Mouse (Mus musculus) ovary, adult 2 months (tissue): ENCODE data around the gene Asic1. TPM values are rescaled to one million over a fixed set of nuclear protein-coding genes. Genes with fewer than 3 reads are reported as not detected.

Experiments used
- polyA plus RNA-seq: library from polyadenylated mRNA; depleted of rRNA; stranded (reverse); fragments of >200 nt; gene quantifications from 2 replicates; pipeline ENCODE4 v1.2.3, GENCODE M21; 2012; rRNA removed

Asic1 gene
- polyA plus RNA-seq: 0.25 and 0.37 TPM in 2 replicates

GRCm38 (mm10) chr15:99670154-99670821 is at the start of gene Asic1:
Gene Asic1, plus strand, starts transcription at chr15:99670368.

GRCm38 (mm10) chr15:99651163-99651872 is 18.9 kb upstream of the Asic1 start, which contains the start of gene Racgap1:
Gene Racgap1, minus strand, starts transcription at chr15:99651656.

GRCm38 (mm10) chr15:99701999-99702900 is 32.1 kb downstream of the Asic1 start, which contains the start of gene Smarcd1:
Gene Smarcd1, plus strand, starts transcription at chr15:99702129.

GRCm38 (mm10) chr15:99705440-99706048 is 35.4 kb downstream of the Asic1 start, which contains the start of gene Gm17349:
Gene Gm17349, minus strand, starts transcription at chr15:99705490.

GRCm38 (mm10) chr15:99717386-99718334 is 47.5 kb downstream of the Asic1 start, which contains the start of gene Gpd1:
Gene Gpd1, plus strand, starts transcription at chr15:99717515.

GRCm38 (mm10) chr15:99725341-99726155 is 55.4 kb downstream of the Asic1 start, which contains the start of gene Cox14:
Gene Cox14, plus strand, starts transcription at chr15:99725618.

Other genes with a start within 250 kb of the Asic1 start
- gene Nckap5l, start 212.6 kb upstream of the Asic1 start, polyA plus RNA-seq: 24.5 and 25.3 TPM in 2 replicates
- gene Bcdin3d, start 195.6 kb upstream of the Asic1 start, polyA plus RNA-seq: 5.3 and 6.0 TPM in 2 replicates
- 1.7 and 2.3 TPM in 2 replicates for gene Faim2, start 142.2 kb upstream of the Asic1 start, polyA plus RNA-seq
- gene Aqp2, start 91.3 kb upstream of the Asic1 start, polyA plus RNA-seq: 15.8 and 22.1 TPM in 2 replicates
- 38.8 and 58.0 TPM in 2 replicates for gene Aqp5, start 79.6 kb upstream of the Asic1 start, polyA plus RNA-seq
- 0.17 and 0.28 TPM in 2 replicates for gene Aqp6, start 69.0 kb upstream of the Asic1 start, polyA plus RNA-seq
- 16.8 and 27.9 TPM in 2 replicates for gene Racgap1, start 18.7 kb upstream of the Asic1 start, polyA plus RNA-seq
- gene Smarcd1, start 31.8 kb downstream of the Asic1 start, polyA plus RNA-seq: 63.3 and 72.6 TPM in 2 replicates
- gene Gm17349, start 35.1 kb downstream of the Asic1 start, polyA plus RNA-seq: 2.3 TPM in 1 of 2 replicates, not detected in the other
- gene Gpd1, start 47.1 kb downstream of the Asic1 start, polyA plus RNA-seq: 60.3 and 69.7 TPM in 2 replicates
- 410 and 417 TPM in 2 replicates for gene Cox14, start 55.2 kb downstream of the Asic1 start, polyA plus RNA-seq
- 47.9 and 56.3 TPM in 2 replicates for gene Cers5, start 102.5 kb downstream of the Asic1 start, polyA plus RNA-seq
- gene Lima1, start 205.1 kb downstream of the Asic1 start, polyA plus RNA-seq: 15.8 and 19.7 TPM in 2 replicates